ENCODE assay signal across 8 mouse cellular contexts in genomic region chr11:98837231-98837704, GRCm38 (mm10). TPM values are rescaled to one million over a fixed set of nuclear protein-coding genes. Genes with fewer than 3 reads are reported as not detected.
DNase-seq lines count a peak whose midpoint lies in the region; ATAC-seq and TF ChIP-seq lines count a peak whose summit lies in the region.

No protein-coding gene starts in this region.

- intact Hi-C loops in left cerebral cortex, postnatal 4 days (cut with DNase I) = no loop called here

- peaks cover 10% of the 10 kb centered on the region; the same call in 1 of the 2 replicates for H3K36me3 ChIP-seq in lung, postnatal 0 days (ENCODE audit: insufficient read depth, low read length)
- H3K36me3 ChIP-seq in hindbrain, embryonic 13.5 days = peaks cover 31% of the 10 kb centered on the region
- H3K36me3 ChIP-seq in midbrain, embryonic 13.5 days = peaks cover 27% of the 10 kb centered on the region

- H3K27ac ChIP-seq in lung, postnatal 0 days (ENCODE audit: low read length) = no peak overlapping the region
- peak overlapping the region; percentile 81 for H3K27ac ChIP-seq in hindbrain, embryonic 13.5 days
- H3K27ac ChIP-seq in midbrain, embryonic 13.5 days = no peak overlapping the region

- peak overlapping the region; percentile 61 for H3K4me3 ChIP-seq in lung, postnatal 0 days (ENCODE audit: low read depth, low read length)
- H3K4me3 ChIP-seq in hindbrain, embryonic 13.5 days = peak overlapping the region; percentile 72
- H3K4me3 ChIP-seq in midbrain, embryonic 13.5 days (replicated peaks) = peak overlapping the region; percentile 58

- DNase-seq in embryo, embryonic 11 days = peak; percentile 30
- no peak for DNase-seq in embryo, embryonic 10.5 days (ENCODE audit: low spot score)
- DNase-seq in lung, postnatal 0 days (ENCODE audit: low spot score) = no peak
- DNase-seq in lung, adult 18-20 months = no peak
- DNase-seq in thymus, postnatal 36 days = peak; percentile 54 to 63
- DNase-seq in left cerebral cortex, postnatal 4 days = no peak

- WGBS in lung, postnatal 0 days = 3% methylated on average over 15 of the region's 29 CpGs
- under 1% methylated on average over 22 of the region's 29 CpGs for WGBS in hindbrain, embryonic 13.5 days
- 2% methylated on average over 18 of the region's 29 CpGs for WGBS in midbrain, embryonic 13.5 days

- H3K9ac ChIP-seq in lung, postnatal 0 days (replicated peaks; ENCODE audit: low read depth) = peak overlapping the region; percentile 52; the same call in 1 of the 2 replicates
- peak overlapping the region; percentile 80 for H3K9ac ChIP-seq in hindbrain, embryonic 13.5 days
- H3K9ac ChIP-seq in midbrain, embryonic 13.5 days (replicated peaks) = peak overlapping the region; percentile 76

- no peaks in the 10 kb centered on the region for H3K9me3 ChIP-seq in lung, postnatal 0 days (ENCODE audit: low read length)
- no peaks in the 10 kb centered on the region for H3K9me3 ChIP-seq in hindbrain, embryonic 13.5 days
- no peaks in the 10 kb centered on the region for H3K9me3 ChIP-seq in midbrain, embryonic 13.5 days

- TF ChIP-seq EP300 in lung, postnatal 0 days (IDR thresholded peaks at IDR 0.05) = no peak

- ATAC-seq in lung, postnatal 0 days = peak; percentile 3; the same call in 1 of the 2 replicates
- ATAC-seq in hindbrain, embryonic 13.5 days (ENCODE audit: low FRiP score) = peak; percentile 53
- ATAC-seq in midbrain, embryonic 13.5 days = peak; percentile 74

- TF ChIP-seq CTCF in lung, postnatal 0 days (IDR thresholded peaks at IDR 0.05) = 0 out of 2 replicates have a peak, but pooled peaks have one; percentile 8

- peaks cover 5% of the 10 kb centered on the region for H3K27me3 ChIP-seq in lung, postnatal 0 days (replicated peaks; ENCODE audit: insufficient read depth, low read length)
- peaks cover 12% of the 10 kb centered on the region for H3K27me3 ChIP-seq in hindbrain, embryonic 13.5 days
- H3K27me3 ChIP-seq in midbrain, embryonic 13.5 days = peaks cover 16% of the 10 kb centered on the region

- H3K4me1 ChIP-seq in lung, postnatal 0 days (ENCODE audit: insufficient read depth, low read depth, low read length) = 0 out of 2 replicates have a peak, but pooled peaks cover 4% of the 10 kb centered on the region
- H3K4me1 ChIP-seq in hindbrain, embryonic 13.5 days (replicated peaks) = peaks cover 41% of the 10 kb centered on the region
- peaks cover 56% of the 10 kb centered on the region for H3K4me1 ChIP-seq in midbrain, embryonic 13.5 days (replicated peaks)

- peak overlapping the region; percentile 99 for H3K4me2 ChIP-seq in lung, postnatal 0 days (replicated peaks; ENCODE audit: low read depth, low read length)
- peak overlapping the region; percentile 92 for H3K4me2 ChIP-seq in hindbrain, embryonic 13.5 days
- H3K4me2 ChIP-seq in midbrain, embryonic 13.5 days (replicated peaks) = peak overlapping the region; percentile 97

RNA-seq across cellular contexts. Expression of gene Rapgefl1, which starts 0.7 kb away (rescaled TPM):
- polyA plus RNA-seq in lung, postnatal 0 days (2015; fragmentation: Nextera tagmentation; extraction: Ambion mirVana) = 1.1 and 1.5 TPM in 2 replicates
- polyA plus RNA-seq in hindbrain, embryonic 13.5 days (2015; fragmentation: Nextera tagmentation; extraction: Ambion mirVana) = 6.2 and 7.0 TPM in 2 replicates
- polyA plus RNA-seq in midbrain, embryonic 13.5 days (2015; fragmentation: Nextera tagmentation; extraction: Ambion mirVana) = 4.7 and 5.8 TPM in 2 replicates
- total RNA-seq in left cerebral cortex, postnatal 4 days (2021) = 10 to 100 TPM; 87.3 to 91.8 TPM

RNA-seq across cellular contexts. Expression of gene Wipf2, which starts 26.2 kb away (rescaled TPM):
- 4.0 and 4.1 TPM in 2 replicates for polyA plus RNA-seq in lung, postnatal 0 days (2015; fragmentation: Nextera tagmentation; extraction: Ambion mirVana)
- polyA plus RNA-seq in hindbrain, embryonic 13.5 days (2015; fragmentation: Nextera tagmentation; extraction: Ambion mirVana) = 5.0 TPM in 2 replicates
- polyA plus RNA-seq in midbrain, embryonic 13.5 days (2015; fragmentation: Nextera tagmentation; extraction: Ambion mirVana) = 4.9 and 5.2 TPM in 2 replicates
- 10 to 100 TPM; 22.1 to 24.3 TPM for total RNA-seq in left cerebral cortex, postnatal 4 days (2021)

RNA-seq across cellular contexts. Expression of gene Casc3, which starts 32.6 kb away (rescaled TPM):
- polyA plus RNA-seq in lung, postnatal 0 days (2015; fragmentation: Nextera tagmentation; extraction: Ambion mirVana) = 22.7 and 22.9 TPM in 2 replicates
- 48.7 and 50.2 TPM in 2 replicates for polyA plus RNA-seq in hindbrain, embryonic 13.5 days (2015; fragmentation: Nextera tagmentation; extraction: Ambion mirVana)
- polyA plus RNA-seq in midbrain, embryonic 13.5 days (2015; fragmentation: Nextera tagmentation; extraction: Ambion mirVana) = 52.6 and 57.6 TPM in 2 replicates
- 10 to 100 TPM; 61.0 to 67.1 TPM for total RNA-seq in left cerebral cortex, postnatal 4 days (2021)

RNA-seq across cellular contexts. Expression of gene Msl1, which starts 42.0 kb away (rescaled TPM):
- polyA plus RNA-seq in lung, postnatal 0 days (2015; fragmentation: Nextera tagmentation; extraction: Ambion mirVana) = 16.3 and 21.3 TPM in 2 replicates
- polyA plus RNA-seq in hindbrain, embryonic 13.5 days (2015; fragmentation: Nextera tagmentation; extraction: Ambion mirVana) = 31.5 and 33.0 TPM in 2 replicates
- 34.2 and 34.5 TPM in 2 replicates for polyA plus RNA-seq in midbrain, embryonic 13.5 days (2015; fragmentation: Nextera tagmentation; extraction: Ambion mirVana)
- total RNA-seq in left cerebral cortex, postnatal 4 days (2021) = 100 to 1,000 TPM; 163 to 166 TPM

Comparison
In these comparisons a context has a peak if more than half of its experiments do, and no peak if none do; other contexts are left out.
1. DNase-seq: peak in embryo, embryonic 11 days (single experiment) and thymus, postnatal 36 days (2 of 2); none in embryo, embryonic 10.5 days (single experiment), lung, postnatal 0 days (single experiment), lung, adult 18-20 months (0 of 2) and left cerebral cortex, postnatal 4 days (single experiment).
2. ATAC-seq: peak in every context shown above with its lines; median percentile 74 in midbrain, embryonic 13.5 days; 53 in hindbrain, embryonic 13.5 days; 3 in lung, postnatal 0 days.
3. Peak in every context shown above with its lines, with median percentiles within 50 percentile points of each other: H3K4me2 ChIP-seq, H3K4me3 ChIP-seq and H3K9ac ChIP-seq.